Mouse (Mus musculus): ENCODE results near the gene Gm11492. TPM values are rescaled to one million over a fixed set of nuclear protein-coding genes. Genes with fewer than 3 reads are reported as not detected.

Gene Gm11492
- polyA plus RNA-seq, 1 experiment from 2014 or later = not detected

DNA sequence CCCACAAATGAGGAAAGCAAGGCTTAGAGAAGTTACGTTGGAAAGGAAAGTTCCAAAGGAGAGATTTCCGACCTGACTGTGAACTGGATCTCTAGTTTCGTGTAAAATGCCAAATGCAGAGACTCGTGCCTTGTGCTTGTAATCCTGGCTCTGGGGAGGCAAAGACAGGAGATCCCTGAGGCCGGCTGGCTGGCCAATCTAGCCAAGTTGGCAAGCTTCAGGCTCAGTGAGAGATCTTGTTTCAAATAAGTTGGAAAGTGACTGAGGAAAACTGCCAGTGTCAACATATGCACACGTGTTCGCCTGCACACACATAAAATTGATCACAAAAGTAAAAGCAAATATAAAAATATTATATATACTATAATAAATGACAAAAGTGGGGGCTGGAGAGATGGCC is 42.8 kb downstream of the Gm11492 start:
- 83% methylated on average over 7 of the region's 7 CpGs for WGBS
- H3K27me3 ChIP-seq = no peaks in the 10 kb centered on the region
- no peak overlapping the region for H3K9ac ChIP-seq
- no peak for ATAC-seq (ENCODE audit: insufficient number of reproducible peaks, insufficient read depth, low FRiP score, low TSS enrichment, low read depth)
- no peak overlapping the region for H3K27ac ChIP-seq
- H3K4me2 ChIP-seq = no peak overlapping the region
- peaks cover 96% of the 10 kb centered on the region for H3K36me3 ChIP-seq
- no peak overlapping the region for H3K4me3 ChIP-seq
- H3K4me1 ChIP-seq = no peaks in the 10 kb centered on the region
- H3K9me3 ChIP-seq = no peaks in the 10 kb centered on the region

- H3K36me3 ChIP-seq = peaks cover 95% of the 10 kb centered on the region
- H3K27ac ChIP-seq = no peak overlapping the region
- no peak overlapping the region for H3K4me3 ChIP-seq
- no peaks in the 10 kb centered on the region for H3K4me1 ChIP-seq
- H3K27me3 ChIP-seq = no peaks in the 10 kb centered on the region
- no peak overlapping the region for H3K4me2 ChIP-seq
- no peak overlapping the region for H3K9ac ChIP-seq
- H3K9me3 ChIP-seq = no peaks in the 10 kb centered on the region
- no peak for ATAC-seq (ENCODE audit: insufficient number of reproducible peaks, insufficient read depth, low FRiP score, low TSS enrichment, low read depth)
- WGBS = 91% methylated on average over 9 of the region's 9 CpGs
Observed at GRCm38 (mm10) chr11:87611547-87611946, 45.1 kb downstream of the Gm11492 start.

DNA sequence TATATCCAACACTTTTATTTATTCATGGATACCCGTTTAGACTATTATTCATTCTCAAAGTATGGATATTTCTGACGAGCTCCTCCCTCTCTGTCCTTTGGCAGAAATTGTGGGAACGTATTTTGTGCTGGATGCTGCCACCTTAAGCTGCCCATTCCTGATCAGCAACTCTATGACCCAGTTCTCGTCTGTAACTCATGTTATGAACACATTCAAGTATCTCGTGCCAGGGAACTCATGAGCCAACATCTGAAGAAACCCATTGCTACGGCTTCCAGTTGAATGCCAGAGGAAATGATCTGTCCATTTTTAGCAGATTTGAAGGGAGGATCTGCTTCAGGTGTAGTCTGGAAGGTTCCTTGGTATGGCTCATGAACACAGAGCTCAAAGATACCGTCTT is 47.5 kb downstream of the Gm11492 start:
- no peak overlapping the region for H3K27ac ChIP-seq
- 93% methylated on average over 7 of the region's 7 CpGs for WGBS
- no peak for ATAC-seq (ENCODE audit: insufficient number of reproducible peaks, insufficient read depth, low FRiP score, low TSS enrichment, low read depth)
- no peaks in the 10 kb centered on the region for H3K27me3 ChIP-seq
- H3K9me3 ChIP-seq = no peaks in the 10 kb centered on the region
- H3K4me2 ChIP-seq = no peak overlapping the region
- H3K4me3 ChIP-seq = no peak overlapping the region
- peaks cover 95% of the 10 kb centered on the region for H3K36me3 ChIP-seq
- H3K9ac ChIP-seq = no peak overlapping the region
- no peaks in the 10 kb centered on the region for H3K4me1 ChIP-seq

- no peak overlapping the region for H3K4me3 ChIP-seq
- no peak overlapping the region for H3K27ac ChIP-seq
- H3K9me3 ChIP-seq = no peaks in the 10 kb centered on the region
- no peaks in the 10 kb centered on the region for H3K4me1 ChIP-seq
- no peak overlapping the region for H3K4me2 ChIP-seq
- 92% methylated on average over 5 of the region's 5 CpGs for WGBS
- H3K27me3 ChIP-seq = no peaks in the 10 kb centered on the region
- no peak overlapping the region for H3K9ac ChIP-seq
- peaks cover 80% of the 10 kb centered on the region for H3K36me3 ChIP-seq
- ATAC-seq (ENCODE audit: insufficient number of reproducible peaks, insufficient read depth, low FRiP score, low TSS enrichment, low read depth) = no peak
Observed at GRCm38 (mm10) chr11:87615551-87615950, 49.1 kb downstream of the Gm11492 start.

GRCm38 (mm10) chr11:87615952-87616351 is 49.5 kb downstream of the Gm11492 start:
- ATAC-seq (ENCODE audit: insufficient number of reproducible peaks, insufficient read depth, low FRiP score, low TSS enrichment, low read depth) = no peak
- no peaks in the 10 kb centered on the region for H3K27me3 ChIP-seq
- no peak overlapping the region for H3K9ac ChIP-seq
- no peak overlapping the region for H3K4me2 ChIP-seq
- WGBS = 98% methylated on average over 2 of the region's 2 CpGs
- no peak overlapping the region for H3K27ac ChIP-seq
- peaks cover 76% of the 10 kb centered on the region for H3K36me3 ChIP-seq
- no peaks in the 10 kb centered on the region for H3K4me1 ChIP-seq
- no peaks in the 10 kb centered on the region for H3K9me3 ChIP-seq
- no peak overlapping the region for H3K4me3 ChIP-seq

GRCm38 (mm10) chr11:87616790-87617474 is 50.5 kb downstream of the Gm11492 start, which contains the start of gene Hsf5:
Gene Hsf5, plus strand, starts transcription at chr11:87617164.
- Histone ChIP-seq H3K27me3 (no peaks in the 10 kb centered on the region), H3K4me2 (no peak within 1 kb of the TSS), H3K4me1 (no peaks in the 10 kb centered on the region), H3K9ac (no peak within 1 kb of the TSS), H3K27ac (no peak within 1 kb of the TSS), H3K4me3 (no peak within 1 kb of the TSS), H3K36me3 (peaks cover 66% of the 10 kb centered on the region), H3K9me3 (no peaks in the 10 kb centered on the region)
- 89% methylated on average over 64 of the region's 69 CpGs for WGBS
- ATAC-seq (ENCODE audit: insufficient number of reproducible peaks, insufficient read depth, low FRiP score, low TSS enrichment, low read depth) = no peak

DNA sequence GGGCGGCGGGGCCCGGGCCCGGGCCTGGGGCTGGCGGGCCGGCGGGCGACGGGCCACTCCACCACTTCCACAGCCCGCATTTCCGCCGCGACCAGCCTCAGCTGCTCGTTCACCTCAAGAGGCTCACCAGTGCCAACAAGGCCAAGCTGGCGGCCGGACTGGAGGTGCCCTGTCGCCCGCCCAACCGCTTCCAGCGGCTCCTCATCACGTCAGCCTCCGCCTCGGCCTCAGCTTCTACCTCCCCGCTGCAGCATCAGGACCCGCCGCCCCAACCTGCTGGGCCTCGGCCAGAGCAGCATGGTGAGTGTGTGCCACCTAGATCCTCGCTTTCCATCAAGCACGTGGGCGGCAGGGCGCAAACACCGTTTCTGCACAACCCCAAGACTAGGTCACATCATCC is 51.2 kb downstream of the Gm11492 start:
- H3K4me2 ChIP-seq = no peak overlapping the region
- ATAC-seq (ENCODE audit: insufficient number of reproducible peaks, insufficient read depth, low FRiP score, low TSS enrichment, low read depth) = no peak
- no peaks in the 10 kb centered on the region for H3K4me1 ChIP-seq
- no peak overlapping the region for H3K27ac ChIP-seq
- no peaks in the 10 kb centered on the region for H3K27me3 ChIP-seq
- no peak overlapping the region for H3K4me3 ChIP-seq
- H3K9ac ChIP-seq = no peak overlapping the region
- WGBS = 95% methylated on average over 32 of the region's 32 CpGs
- H3K9me3 ChIP-seq = no peaks in the 10 kb centered on the region
- H3K36me3 ChIP-seq = peaks cover 61% of the 10 kb centered on the region

Other genes starting within 250 kb of the Gm11492 start
- gene Ppm1e, start 207.6 kb upstream of the Gm11492 start, polyA plus RNA-seq (2015; fragmentation: Nextera tagmentation; extraction: Ambion mirVana) = 3.1 and 3.3 TPM in 2 replicates
- 8.2 and 9.3 TPM in 2 replicates for gene Rad51c, start 161.7 kb upstream of the Gm11492 start, polyA plus RNA-seq (2015; fragmentation: Nextera tagmentation; extraction: Ambion mirVana)
- gene Tex14, start 161.6 kb upstream of the Gm11492 start, polyA plus RNA-seq (2015; fragmentation: Nextera tagmentation; extraction: Ambion mirVana) = 0.04 and 0.26 TPM in 2 replicates
- gene Sept4, start 2.2 kb downstream of the Gm11492 start, polyA plus RNA-seq (2015; fragmentation: Nextera tagmentation; extraction: Ambion mirVana) = 10.6 and 11.3 TPM in 2 replicates
- 31.9 and 35.2 TPM in 2 replicates for gene Mtmr4, start 25.5 kb downstream of the Gm11492 start, polyA plus RNA-seq (2015; fragmentation: Nextera tagmentation; extraction: Ambion mirVana)
- gene Hsf5, start 50.5 kb downstream of the Gm11492 start, polyA plus RNA-seq (2015; fragmentation: Nextera tagmentation; extraction: Ambion mirVana) = 0.23 and 0.25 TPM in 2 replicates
- 7.1 and 8.7 TPM in 2 replicates for gene Rnf43, start 96.1 kb downstream of the Gm11492 start, polyA plus RNA-seq (2015; fragmentation: Nextera tagmentation; extraction: Ambion mirVana)
- 163 and 172 TPM in 2 replicates for gene Supt4a, start 170.9 kb downstream of the Gm11492 start, polyA plus RNA-seq (2015; fragmentation: Nextera tagmentation; extraction: Ambion mirVana)
- 4.9 and 5.3 TPM in 2 replicates for gene Tspoap1, start 193.9 kb downstream of the Gm11492 start, polyA plus RNA-seq (2015; fragmentation: Nextera tagmentation; extraction: Ambion mirVana)
- gene Mpo, start 226.9 kb downstream of the Gm11492 start, polyA plus RNA-seq (2015; fragmentation: Nextera tagmentation; extraction: Ambion mirVana) = 1.9 and 6.1 TPM in 2 replicates